Mouse (Mus musculus): Measurements from ENCODE around the gene Rora.

DNA sequence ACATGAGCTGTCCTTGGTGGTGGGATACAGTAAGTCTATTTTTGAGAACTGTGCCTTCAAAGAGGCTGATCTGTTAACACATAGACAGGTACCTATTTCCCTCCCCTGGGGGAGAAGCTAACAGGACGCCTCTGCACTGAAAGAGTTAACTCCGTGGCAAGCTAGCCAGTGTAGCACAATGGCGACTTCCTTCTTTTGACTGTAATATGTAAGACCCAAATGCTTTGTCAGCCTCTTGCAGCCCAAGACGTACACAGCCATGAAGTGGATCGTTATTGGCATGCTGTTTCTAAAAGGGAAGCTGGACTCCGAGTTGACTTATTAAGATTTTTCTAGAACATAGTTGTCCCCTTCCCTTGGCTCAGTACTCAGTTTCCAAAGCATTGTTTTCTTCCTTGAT lies 229.4 kb downstream of the Rora start:
- TF ChIP-seq EP300 (IDR thresholded peaks at IDR 0.05; ENCODE audit: low read depth) (no peak), CTCF (IDR thresholded peaks at IDR 0.05; ENCODE audit: low read depth) (no peak)
